31 mouse cellular contexts compared by ENCODE assay signal in genomic region chrX:158195536-158195935, GRCm38 (mm10).
DNase-seq lines count a peak whose midpoint lies in the region; ATAC-seq and TF ChIP-seq lines count a peak whose summit lies in the region.
"Had no signal": no experiment of that assay in that cellular context is flagged by ENCODE, and none has a peak within 500 bp of the region (broad histone marks: within the 10 kb centered on the region; RNA-seq: fewer than 3 reads in every experiment).

No protein-coding gene starts in this region.

- no peak overlapping the region for H3K4me3 ChIP-seq in hindbrain, postnatal 0 days (ENCODE audit: low read length)
- H3K4me3 ChIP-seq in hindbrain, embryonic 13.5 days, result no peak overlapping the region
- H3K4me3 ChIP-seq in kidney, embryonic 14.5 days (ENCODE audit: low read length), result no peak overlapping the region
- H3K4me3 ChIP-seq: embryonic facial prominence, embryonic 10.5 days; embryonic facial prominence, embryonic 15.5 days; forebrain, embryonic 13.5 days; heart, embryonic 15.5 days; hindbrain, embryonic 12.5 days; neural tube, embryonic 15.5 days had no signal

- WGBS in hindbrain, postnatal 0 days, result 71% methylated on average over 1 of the region's 1 CpGs
- 63% methylated on average over 1 of the region's 1 CpGs for WGBS in hindbrain, embryonic 13.5 days
- 73% methylated on average over 1 of the region's 1 CpGs for WGBS in kidney, embryonic 14.5 days

- H3K27me3 ChIP-seq in hindbrain, postnatal 0 days (ENCODE audit: insufficient read depth, low read length), result no peaks in the 10 kb centered on the region
- no peaks in the 10 kb centered on the region for H3K27me3 ChIP-seq in hindbrain, embryonic 13.5 days
- no peaks in the 10 kb centered on the region for H3K27me3 ChIP-seq in kidney, embryonic 14.5 days (ENCODE audit: control insufficient read depth, insufficient read depth, low read length)
- H3K27me3 ChIP-seq: embryonic facial prominence, embryonic 15.5 days; forebrain, embryonic 13.5 days; heart, embryonic 15.5 days; hindbrain, embryonic 12.5 days; neural tube, embryonic 15.5 days had no signal

- H3K9ac ChIP-seq in hindbrain, postnatal 0 days (replicated peaks; ENCODE audit: low read length), result no peak overlapping the region
- no peak overlapping the region for H3K9ac ChIP-seq in hindbrain, embryonic 13.5 days
- H3K9ac ChIP-seq in kidney, embryonic 14.5 days (ENCODE audit: low read depth, low read length), result no peak overlapping the region
- H3K9ac ChIP-seq: embryonic facial prominence, embryonic 15.5 days; forebrain, embryonic 13.5 days; heart, embryonic 15.5 days; hindbrain, embryonic 12.5 days; liver, embryonic 14.5 days; neural tube, embryonic 15.5 days had no signal

- no peaks in the 10 kb centered on the region for H3K4me1 ChIP-seq in hindbrain, postnatal 0 days (ENCODE audit: insufficient read depth, low read length)
- H3K4me1 ChIP-seq in hindbrain, embryonic 13.5 days (replicated peaks), result no peaks in the 10 kb centered on the region
- no peaks in the 10 kb centered on the region for H3K4me1 ChIP-seq in kidney, embryonic 14.5 days (ENCODE audit: control insufficient read depth, insufficient read depth, low read length)
- H3K4me1 ChIP-seq: embryonic facial prominence, embryonic 10.5 days; embryonic facial prominence, embryonic 15.5 days; forebrain, embryonic 13.5 days; heart, embryonic 15.5 days; hindbrain, embryonic 12.5 days; neural tube, embryonic 15.5 days had no signal

- no peak for ATAC-seq in hindbrain, postnatal 0 days
- no peak for ATAC-seq in hindbrain, embryonic 13.5 days (ENCODE audit: low FRiP score)
- no peak for ATAC-seq in kidney, embryonic 14.5 days (ENCODE audit: low FRiP score, low TSS enrichment)
- ATAC-seq in megakaryocyte-erythroid progenitor cell, adult 5-6 weeks (replicated peaks; ENCODE audit: low FRiP score, low TSS enrichment, poor library complexity, severe bottlenecking), result no peak
- ATAC-seq: forebrain, embryonic 13.5 days; intestine, postnatal 0 days; Patski had no signal

- H3K36me3 ChIP-seq in hindbrain, postnatal 0 days (ENCODE audit: insufficient read depth, low read length), result no peaks in the 10 kb centered on the region
- no peaks in the 10 kb centered on the region for H3K36me3 ChIP-seq in hindbrain, embryonic 13.5 days
- no peaks in the 10 kb centered on the region for H3K36me3 ChIP-seq in kidney, embryonic 14.5 days (ENCODE audit: control insufficient read depth, insufficient read depth, low read length)
- H3K36me3 ChIP-seq: embryonic facial prominence, embryonic 10.5 days; embryonic facial prominence, embryonic 15.5 days; G1E; heart, embryonic 15.5 days; hindbrain, embryonic 12.5 days; neural tube, embryonic 15.5 days had no signal

- H3K4me2 ChIP-seq in hindbrain, postnatal 0 days (ENCODE audit: low read depth, low read length), result no peak overlapping the region
- no peak overlapping the region for H3K4me2 ChIP-seq in hindbrain, embryonic 13.5 days
- H3K4me2 ChIP-seq in kidney, embryonic 14.5 days (replicated peaks; ENCODE audit: low read depth, low read length), result no peak overlapping the region
- H3K4me2 ChIP-seq: embryonic facial prominence, embryonic 15.5 days; forebrain, embryonic 13.5 days; heart, embryonic 15.5 days; hindbrain, embryonic 12.5 days; midbrain, embryonic 11.5 days; neural tube, embryonic 15.5 days had no signal

- H3K9me3 ChIP-seq in hindbrain, postnatal 0 days (ENCODE audit: low read length), result no peaks in the 10 kb centered on the region
- H3K9me3 ChIP-seq in hindbrain, embryonic 13.5 days, result no peaks in the 10 kb centered on the region
- no peaks in the 10 kb centered on the region for H3K9me3 ChIP-seq in kidney, embryonic 14.5 days (ENCODE audit: control insufficient read depth, low read length)
- H3K9me3 ChIP-seq: embryonic facial prominence, embryonic 10.5 days; embryonic facial prominence, embryonic 15.5 days; forebrain, embryonic 13.5 days; G1E; heart, embryonic 15.5 days; hindbrain, embryonic 12.5 days; neural tube, embryonic 15.5 days had no signal

- H3K27ac ChIP-seq in hindbrain, postnatal 0 days, result no peak overlapping the region
- no peak overlapping the region for H3K27ac ChIP-seq in hindbrain, embryonic 13.5 days
- no peak overlapping the region for H3K27ac ChIP-seq in kidney, embryonic 14.5 days (ENCODE audit: low read depth, low read length)
- H3K27ac ChIP-seq: embryonic facial prominence, embryonic 10.5 days; embryonic facial prominence, embryonic 15.5 days; forebrain, embryonic 13.5 days; heart, embryonic 15.5 days; hindbrain, embryonic 12.5 days; liver, embryonic 14.5 days; neural tube, embryonic 15.5 days; stomach, postnatal 0 days had no signal

- peak; percentile 2 for DNase-seq in hindbrain, postnatal 0 days (ENCODE audit: low spot score)
- peak; percentile 32 for DNase-seq in MN1 (ENCODE audit: low spot score)
- DNase-seq in cerebellum, adult 11-12 months, result peak; percentile 44
- DNase-seq in cerebellum, adult 9-11 months, result peak; percentile 50
- DNase-seq in layer of hippocampus, postnatal 14 days (ENCODE audit: low spot score in 2 of 2), result no peak
- DNase-seq: adrenal gland, postnatal 10 days; gastrocnemius, postnatal 14 days; kidney, adult 9 months; kidney, postnatal 25 days; layer of hippocampus, postnatal 36 days; liver; lung, adult 2 months; lung, postnatal 10 days; right cerebral cortex, postnatal 4 days; thymus, adult 2 months; thymus, postnatal 36 days had no signal

- no peak for TF ChIP-seq CTCF in hindbrain, postnatal 0 days (IDR thresholded peaks at IDR 0.05; ENCODE audit: low read depth)

Comparison
In these comparisons a context has a peak if more than half of its experiments do, and no peak if none do; other contexts are left out.
1. DNase-seq: peak in hindbrain, postnatal 0 days (single experiment), MN1 (single experiment), cerebellum, adult 11-12 months (single experiment) and cerebellum, adult 9-11 months (single experiment); none in layer of hippocampus, postnatal 14 days (0 of 2).